Mouse (Mus musculus) cerebellum, adult (tissue): Measurements from ENCODE around the gene Col1a1.

Experiments
- ATAC-seq: cut with Nextera tagmentation; 2 replicates; pipeline ENCODE4 v1.9.2; 2017; ENCODE audit warnings: mild to moderate bottlenecking, moderate library complexity, mixed read lengths; ENCODE audit not compliant: insufficient number of reproducible peaks, low FRiP score, low TSS enrichment

Gene Col1a1

DNA sequence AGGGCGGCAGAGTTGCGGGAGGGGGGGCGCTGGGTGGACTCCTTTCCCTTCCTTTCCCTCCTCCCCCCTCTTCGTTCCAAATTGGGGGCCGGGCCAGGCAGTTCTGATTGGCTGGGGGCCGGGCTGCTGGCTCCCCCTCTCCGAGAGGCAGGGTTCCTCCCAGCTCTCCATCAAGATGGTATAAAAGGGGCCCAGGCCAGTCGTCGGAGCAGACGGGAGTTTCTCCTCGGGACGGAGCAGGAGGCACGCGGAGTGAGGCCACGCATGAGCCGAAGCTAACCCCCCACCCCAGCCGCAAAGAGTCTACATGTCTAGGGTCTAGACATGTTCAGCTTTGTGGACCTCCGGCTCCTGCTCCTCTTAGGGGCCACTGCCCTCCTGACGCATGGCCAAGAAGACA is at the start of gene Col1a1:
Col1a1 (plus strand) TSS at position 180 of the 400 bp plus-strand sequence.
- ATAC-seq: no peak

DNA sequence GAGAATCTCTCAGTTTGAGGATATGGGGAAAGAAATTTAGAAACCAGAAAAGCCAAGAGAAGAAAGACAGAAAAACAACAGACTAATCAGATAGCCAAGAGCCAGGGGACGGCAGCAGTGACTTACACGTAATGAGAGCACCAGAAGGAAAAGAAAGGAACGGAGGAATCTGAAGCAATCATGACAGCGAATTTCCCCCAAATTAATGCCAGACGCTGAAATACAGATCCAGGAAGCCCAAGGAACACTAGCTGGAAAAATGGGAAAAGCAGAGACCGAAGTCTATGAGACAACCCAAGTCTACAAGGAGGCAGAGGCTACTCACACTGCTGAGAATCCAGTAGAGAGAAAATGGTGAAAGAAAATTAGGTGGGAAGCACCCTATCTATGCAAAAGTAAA is 44.9 kb upstream of the Col1a1 start:
- ATAC-seq: no peak

DNA sequence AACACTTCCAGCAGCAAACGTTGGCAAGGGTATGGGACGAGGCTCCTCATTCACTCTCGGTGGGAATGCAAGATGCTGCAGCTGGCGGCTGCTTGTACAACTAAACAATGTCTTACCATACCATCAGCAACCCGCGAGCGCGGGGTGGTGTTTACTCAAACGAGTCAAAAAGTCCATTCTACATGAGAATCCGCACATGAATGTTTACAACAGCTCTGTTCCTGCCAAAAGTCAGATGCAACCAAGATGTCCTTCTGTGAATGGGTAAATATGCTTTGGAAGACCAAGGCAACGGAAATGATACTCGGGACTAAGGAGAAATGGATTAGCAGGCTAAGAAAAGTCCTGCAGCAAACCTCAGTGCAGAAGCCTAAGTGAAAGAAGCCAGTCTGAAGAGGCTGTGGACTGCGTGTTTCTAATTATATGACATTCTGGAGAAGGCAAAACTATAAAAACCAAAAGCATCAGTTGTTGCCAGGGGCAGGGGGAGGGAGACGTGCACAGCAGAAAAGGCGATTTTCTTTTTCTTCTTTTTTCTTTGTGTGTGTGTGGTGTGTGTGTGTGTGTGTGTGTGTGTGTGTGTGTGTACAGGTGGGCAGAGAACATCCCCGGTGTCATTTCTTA is 39.2 kb upstream of the Col1a1 start:
- no peak for ATAC-seq

DNA sequence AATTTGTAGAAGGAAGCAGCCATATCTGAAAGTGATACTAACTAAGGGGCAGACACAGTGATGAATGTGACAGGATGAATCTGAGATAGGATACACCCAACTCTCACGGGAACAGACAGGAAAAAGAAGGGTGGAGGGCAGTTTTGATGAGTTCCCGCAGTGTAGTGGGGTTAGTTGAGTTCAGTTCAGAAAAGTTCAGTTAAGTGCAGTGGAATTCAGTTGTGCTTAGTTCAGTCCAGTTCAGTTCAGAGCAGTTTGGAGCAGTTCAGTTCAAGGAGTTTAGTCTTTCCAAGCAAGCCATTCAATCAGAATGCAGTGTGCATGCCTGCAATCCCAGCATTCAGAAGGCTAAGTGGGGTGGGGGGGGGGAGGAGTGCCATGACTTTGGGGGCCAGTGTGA is 34.8 kb upstream of the Col1a1 start:
- ATAC-seq: no peak

DNA sequence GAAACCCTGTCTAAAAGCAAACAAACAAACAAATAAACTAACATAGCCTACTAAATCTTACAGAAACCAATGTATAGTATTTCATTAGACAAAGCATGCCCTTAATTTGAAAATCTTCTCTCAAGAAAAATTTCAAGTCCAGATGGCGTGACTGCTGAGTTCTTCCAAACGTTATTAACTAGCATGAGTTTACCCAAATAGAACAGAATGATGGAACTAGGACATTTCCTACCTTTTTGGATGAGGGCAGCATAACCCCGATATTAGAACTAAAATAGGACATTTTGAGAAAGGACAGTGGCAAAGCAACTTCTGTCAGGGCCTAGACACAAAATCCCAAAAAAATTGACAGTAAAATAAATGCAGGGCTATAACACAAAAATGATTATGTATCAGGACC is 31.7 kb upstream of the Col1a1 start:
- ATAC-seq: no peak; the same call in 1 of the 2 replicates

DNA sequence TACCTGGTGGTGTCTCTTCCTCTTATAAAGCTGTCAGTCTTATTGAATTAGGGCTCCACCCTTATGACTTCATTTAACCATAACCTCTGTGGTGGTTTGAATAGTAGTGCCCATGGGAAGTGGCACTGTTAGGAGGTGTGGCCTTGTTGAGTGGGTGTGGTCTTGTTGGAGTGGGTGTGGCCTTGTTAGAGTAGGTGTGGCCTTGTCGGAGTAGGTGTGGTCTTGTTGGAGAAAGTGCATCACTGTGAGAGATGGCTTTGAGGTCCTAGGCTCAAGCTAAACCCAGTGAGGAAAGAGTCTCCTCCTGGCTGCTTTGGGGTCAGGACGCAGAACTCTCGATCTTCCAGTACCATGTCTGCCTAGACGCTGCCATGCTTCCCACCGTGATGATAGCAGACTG is 25.1 kb upstream of the Col1a1 start:
- ATAC-seq: no peak

DNA sequence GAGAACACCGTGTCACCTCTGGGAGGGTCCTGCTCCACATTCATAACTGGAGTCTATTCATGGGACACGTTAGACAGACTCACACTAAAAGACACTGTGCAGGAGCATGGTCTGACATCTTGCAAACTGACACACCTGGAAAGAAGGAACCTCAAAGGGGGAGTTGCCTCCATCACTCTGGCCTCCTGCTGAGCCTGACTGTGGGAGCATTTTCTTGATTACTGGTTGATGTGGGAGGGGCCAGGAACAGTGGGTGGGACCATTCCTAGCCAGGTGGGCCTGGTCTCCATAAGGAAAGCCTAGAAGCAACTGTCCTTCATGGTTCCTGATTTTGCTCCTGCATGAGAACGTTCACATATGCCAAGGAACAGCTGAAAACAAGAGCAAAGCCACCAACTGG is 23.5 kb upstream of the Col1a1 start:
- ATAC-seq: no peak

DNA sequence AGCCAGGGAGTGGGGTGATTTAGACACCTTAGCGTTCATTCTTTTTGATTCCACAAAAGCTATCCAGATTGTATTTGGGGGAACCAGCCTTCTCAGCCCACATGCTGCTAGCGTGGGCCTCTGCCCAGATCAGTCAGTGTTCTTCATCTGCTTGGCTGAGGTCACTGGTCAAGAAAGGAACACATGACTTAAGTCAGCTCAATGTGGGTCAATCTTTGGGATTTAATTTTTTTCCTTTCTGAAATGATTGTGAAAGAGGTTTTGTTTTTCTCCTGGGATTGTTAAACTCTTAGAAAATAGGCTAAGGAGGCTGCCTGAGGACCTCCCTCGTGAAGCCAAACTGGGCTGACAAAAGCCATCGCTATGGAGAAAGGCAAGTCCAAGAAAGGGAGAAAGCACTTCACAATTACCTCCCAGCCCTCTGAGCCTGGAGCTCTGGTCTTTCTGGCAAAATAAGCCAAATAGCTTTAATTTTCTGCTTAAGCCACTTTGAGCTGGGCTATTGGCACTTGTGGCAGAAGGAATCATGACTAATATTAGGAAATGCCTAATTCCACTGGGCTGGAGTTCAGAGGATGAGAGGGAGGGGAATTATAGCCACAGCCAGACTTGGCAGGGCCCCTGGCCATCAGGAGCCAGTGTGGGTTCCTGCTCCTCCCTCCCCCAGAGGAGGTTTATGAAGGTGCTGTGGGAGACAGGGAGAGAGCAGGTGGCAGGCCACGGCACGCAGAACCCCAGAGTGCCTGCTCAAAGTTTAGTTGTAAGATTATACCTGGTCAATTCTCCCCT is 22.5 kb upstream of the Col1a1 start:
- peak; percentile 88; the same call in 1 of the 2 replicates for ATAC-seq

DNA sequence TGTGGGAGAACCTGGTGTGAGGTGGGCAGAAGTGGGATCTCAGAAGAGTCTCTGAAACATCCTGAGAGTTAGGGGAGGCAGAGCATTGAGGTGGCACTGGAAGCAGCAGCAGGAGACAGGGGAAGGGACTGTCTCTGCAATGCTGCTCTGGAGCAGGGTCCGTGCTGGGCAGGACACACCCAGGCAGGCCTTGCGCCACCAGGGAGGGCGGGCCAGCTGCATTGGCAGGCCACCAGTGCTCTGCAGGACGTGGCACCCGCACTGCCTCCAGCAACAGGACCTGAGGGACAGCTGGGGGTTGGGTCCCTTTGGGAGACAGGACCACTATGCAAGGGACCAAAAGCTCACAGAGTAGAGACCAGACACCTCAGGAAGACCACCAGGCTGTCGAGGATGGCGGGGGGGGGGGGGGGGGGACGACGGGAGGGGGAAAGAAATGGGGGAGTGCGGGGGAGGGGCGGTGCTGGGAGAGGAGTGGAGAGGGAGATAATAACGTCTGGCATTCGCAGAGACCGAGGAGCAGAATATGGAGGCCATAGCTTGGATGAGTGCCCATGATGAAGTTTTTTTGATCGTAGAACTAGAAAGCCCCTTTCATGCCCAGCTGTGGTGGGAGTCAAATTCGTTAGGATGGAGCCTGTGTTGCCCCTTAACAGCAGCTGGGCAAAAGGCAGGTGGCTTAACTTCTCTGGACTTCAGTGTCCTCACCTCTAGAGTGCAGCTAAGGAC is 20.2 kb upstream of the Col1a1 start:
- no peak for ATAC-seq

DNA sequence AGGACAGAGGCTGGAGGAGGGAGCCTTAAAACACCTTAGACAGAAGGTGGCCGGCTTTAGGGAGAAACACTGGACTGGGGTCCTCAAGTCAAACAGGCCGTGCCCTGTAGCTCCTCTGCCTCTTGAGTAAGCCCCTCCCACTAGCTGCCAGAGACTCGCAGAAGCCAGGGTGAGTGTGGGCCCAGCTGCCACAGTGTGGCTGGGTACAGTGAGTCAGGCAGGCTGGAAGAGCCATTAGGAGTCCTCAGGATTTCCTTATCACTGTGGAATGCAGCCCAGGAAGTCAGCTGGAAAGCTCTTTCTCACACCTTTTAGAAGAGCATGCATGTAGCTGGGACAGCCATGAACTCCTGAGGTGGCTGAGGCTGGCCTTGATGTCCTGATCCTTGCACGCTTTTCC is 19.5 kb upstream of the Col1a1 start:
- ATAC-seq: no peak

DNA sequence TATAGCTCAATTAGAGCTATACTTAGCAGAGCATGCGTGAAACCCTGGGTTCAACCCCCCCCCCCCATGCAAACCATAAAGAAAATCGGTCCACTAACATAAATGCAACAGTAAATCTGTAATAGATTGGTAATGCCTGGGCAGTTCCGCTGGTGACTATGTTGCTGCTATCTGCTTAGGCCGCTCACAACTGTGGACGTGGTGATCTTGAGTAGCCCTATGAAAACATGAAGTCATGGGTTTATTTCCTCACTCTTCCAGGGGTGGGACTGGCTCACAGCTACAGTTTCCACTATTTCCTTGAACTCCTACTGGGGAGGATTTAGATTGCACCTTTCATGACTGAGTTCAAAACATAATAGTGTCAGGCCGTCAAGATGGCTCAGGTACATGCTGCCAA is 18.3 kb upstream of the Col1a1 start:
- no peak for ATAC-seq

DNA sequence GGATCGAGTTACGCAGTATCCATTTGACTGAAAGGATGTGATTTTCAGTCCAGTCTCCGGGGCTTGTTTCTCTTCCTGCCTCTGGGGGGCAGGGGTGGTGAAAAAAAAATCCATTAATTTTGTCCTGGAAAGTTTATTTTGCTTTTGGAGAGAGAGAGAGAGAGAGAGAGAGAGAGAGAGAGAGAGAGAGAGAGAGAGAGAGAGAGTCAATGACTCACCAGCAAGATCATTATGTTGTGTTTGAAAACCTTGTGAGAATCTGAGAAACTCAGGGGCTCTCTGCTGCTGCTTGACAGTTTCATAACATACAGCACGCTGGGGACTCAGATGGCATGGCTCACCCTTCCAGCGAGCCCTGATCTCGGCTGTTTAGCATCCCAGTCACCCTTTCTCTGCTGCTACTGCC is 15.0 kb upstream of the Col1a1 start:
- ATAC-seq: no peak

DNA sequence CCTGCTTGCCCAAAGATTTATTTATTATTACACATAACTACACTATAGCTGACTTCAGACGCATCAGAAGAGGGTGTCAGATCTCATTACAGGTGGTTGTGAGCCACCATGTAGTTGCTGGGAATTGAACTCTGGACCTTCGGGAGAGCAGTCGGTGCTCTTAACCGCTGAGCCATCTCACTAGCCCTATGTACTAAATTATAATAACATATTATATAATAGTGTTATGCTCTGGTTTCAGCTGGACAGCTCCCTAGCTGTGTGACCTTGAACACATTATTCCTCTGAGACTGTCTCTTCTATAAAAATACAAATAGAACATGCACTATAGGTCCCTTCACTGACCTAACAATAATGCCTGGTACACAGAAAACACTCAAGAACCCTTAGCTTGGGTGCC is 11.0 kb upstream of the Col1a1 start:
- no peak for ATAC-seq

DNA sequence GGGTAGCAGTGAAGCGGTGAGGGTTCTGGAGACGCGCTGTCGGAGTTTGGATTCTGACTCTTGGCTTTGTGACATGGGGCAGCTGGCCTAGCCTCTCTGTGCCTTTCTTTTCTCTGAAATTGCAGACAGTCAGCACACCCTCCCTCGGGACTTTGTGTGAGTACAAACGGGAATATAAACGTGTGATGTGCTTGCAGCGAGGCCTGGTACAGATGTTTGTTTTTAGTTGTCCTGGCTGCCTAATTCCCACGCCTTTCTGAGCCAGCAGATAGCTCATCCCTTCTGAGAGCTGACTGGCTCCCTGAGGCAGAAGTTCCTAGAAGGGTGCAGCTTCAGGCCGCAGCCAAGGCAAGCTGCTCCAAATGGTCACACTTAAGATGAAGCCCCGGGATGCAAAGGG is 9.6 kb upstream of the Col1a1 start:
- ATAC-seq: no peak

DNA sequence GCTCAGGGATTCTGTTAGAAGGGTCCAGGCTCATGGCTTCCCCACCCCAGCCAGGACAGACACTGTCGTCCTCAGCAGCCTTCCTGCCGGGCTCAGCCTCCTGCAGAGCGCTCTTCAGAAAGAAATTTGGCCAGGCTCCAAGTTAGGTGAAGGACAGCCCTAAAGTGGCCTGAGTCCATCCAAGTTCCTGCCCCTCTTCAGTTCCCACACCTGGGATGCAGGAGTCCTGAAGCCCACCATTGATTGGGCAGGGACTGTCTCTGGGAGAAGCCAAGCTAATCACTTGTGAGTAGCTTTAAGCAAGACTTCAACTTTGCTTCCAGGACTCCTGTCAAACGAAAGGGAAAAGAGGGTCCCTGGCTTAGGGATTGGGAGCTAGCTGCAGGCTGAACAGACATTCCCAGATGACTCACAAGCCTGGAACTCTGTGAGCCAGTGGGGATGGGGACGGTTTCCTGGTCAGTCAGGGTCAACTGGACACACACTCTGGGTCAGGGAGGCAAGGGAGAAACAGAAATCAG is 8.2 kb upstream of the Col1a1 start:
- no peak for ATAC-seq

DNA sequence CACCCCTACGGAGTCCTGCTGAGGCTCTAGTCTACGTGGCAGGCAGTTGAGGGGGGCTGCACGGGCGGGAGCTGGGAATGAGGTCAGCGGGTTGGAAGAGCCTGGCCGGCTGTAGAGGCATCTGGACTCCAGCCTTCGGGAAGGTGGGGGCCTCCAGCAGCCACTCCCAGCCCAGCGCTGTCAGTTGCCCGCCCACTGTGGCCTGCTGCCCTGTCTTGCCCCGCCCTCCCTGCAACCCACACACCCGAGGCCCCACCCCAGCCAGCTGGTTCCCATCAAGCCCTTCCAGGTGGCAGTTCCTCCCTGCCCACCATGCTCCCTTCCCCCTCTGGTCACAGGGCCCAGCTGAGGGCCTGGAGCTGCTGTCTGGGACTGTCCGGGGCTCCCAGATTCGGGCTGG is 7.2 kb upstream of the Col1a1 start:
- peak; percentile 26; the same call in 1 of the 2 replicates for ATAC-seq

DNA sequence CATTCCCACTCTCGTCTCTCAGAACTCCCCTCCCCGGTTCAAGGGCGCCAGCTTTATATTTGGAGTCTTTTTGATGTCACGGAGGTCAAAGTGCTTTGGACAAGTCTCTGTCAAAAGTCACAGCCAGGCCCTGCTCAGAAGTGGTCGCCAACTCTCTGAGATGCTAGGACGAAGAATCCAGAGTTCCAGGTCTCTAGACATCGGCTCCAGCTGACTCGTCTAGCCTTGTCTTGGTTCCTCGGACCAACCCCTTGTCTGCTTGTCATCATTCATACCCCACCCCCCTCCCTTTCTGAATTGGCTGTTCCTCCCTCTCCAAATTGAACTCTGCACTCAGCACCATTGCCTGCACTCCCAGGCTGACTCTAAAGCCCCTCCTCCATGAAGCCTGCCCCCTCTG is 6.4 kb upstream of the Col1a1 start:
- no peak for ATAC-seq

DNA sequence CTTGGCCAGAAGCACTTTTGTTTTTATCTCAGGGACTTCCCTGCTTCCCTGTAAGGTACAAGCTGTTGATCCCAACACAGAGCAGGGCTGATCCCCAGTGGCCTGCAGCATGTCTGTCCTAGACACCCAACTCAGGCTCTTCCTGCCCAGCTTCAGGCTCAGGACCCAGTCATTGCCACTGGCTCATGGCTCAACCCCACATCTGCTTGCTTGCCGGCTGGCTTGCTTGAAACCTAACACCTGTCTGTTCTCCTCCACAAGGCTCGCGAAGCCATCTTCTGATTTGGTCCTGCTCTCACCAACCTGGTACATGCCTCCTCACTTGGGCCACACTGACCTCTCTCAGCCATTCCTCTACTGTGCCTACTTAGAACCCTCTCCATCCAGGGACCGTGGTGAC is 5.9 kb upstream of the Col1a1 start:
- ATAC-seq: no peak

DNA sequence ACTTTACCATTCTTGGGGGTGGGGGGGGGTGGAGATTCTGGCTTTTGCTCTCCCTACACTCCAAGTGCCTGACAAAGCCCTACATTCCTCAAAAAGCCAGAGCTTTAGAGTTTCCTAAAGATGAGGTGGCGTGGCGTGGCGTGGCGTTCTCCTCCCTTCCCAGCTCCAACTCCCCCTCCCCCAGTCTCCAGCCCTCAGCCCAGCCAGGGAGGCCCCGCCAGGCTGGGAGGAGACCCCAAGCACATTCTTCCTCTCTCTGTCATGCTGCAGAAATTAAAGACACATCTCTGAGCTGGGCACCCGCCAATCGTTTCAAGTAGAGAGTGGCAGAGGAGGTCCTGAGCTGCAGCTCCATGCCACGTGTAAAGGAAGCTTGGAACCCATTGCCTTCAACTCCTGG is 2.4 kb upstream of the Col1a1 start:
- ATAC-seq: no peak

DNA sequence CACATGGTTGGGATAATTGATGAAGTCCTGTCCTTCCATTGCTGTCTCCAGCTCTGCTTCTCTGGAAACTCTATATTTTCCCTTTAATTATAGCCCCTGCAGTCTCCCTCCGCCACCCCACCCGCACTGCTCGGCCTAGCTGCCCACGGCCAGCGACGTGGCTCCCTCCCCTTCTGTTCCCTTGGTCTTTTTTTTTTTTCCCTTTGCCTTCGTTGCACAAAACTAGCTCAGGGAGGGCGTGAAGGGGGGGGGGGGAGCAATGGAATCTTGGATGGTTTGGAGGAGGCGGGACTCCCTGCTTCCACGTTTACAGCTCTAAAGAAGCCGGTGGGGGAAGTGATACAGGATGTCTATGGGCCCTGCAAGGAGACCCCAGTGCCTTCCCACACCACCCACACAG is 1.5 kb upstream of the Col1a1 start:
- ATAC-seq: no peak

DNA sequence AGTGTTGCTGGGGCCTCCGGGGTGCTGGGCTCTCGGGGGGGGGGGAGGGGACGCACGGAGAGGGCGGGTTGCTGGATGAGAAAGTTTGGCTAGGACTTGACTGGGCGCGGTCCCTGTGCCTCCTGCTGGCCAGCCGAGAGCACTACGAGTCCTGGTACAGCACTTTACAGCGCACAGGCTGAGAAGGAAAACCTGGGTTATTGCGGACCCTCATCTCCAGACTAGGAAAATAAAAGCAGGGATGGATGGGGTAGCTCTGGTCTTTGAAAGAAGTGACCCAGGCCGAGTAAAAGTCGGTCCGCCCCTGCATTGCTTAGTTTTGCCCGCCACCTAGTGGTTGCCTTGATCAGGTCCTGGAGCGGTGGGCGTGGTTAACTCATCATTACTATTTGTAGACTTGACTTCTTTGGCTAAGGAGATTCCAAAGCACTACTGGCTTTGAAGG is 849 bp downstream of the Col1a1 start:
- ATAC-seq: peak; percentile 50; the same call in 1 of the 2 replicates
